Mouse (Mus musculus): ENCODE measurements around the gene Dcst1. TPM values are rescaled to one million over a fixed set of nuclear protein-coding genes. Genes with fewer than 3 reads are reported as not detected.

The Dcst1 gene
- total RNA-seq, 2 experiments from 2014 or later, result 0.22 to 0.48 TPM

DNA sequence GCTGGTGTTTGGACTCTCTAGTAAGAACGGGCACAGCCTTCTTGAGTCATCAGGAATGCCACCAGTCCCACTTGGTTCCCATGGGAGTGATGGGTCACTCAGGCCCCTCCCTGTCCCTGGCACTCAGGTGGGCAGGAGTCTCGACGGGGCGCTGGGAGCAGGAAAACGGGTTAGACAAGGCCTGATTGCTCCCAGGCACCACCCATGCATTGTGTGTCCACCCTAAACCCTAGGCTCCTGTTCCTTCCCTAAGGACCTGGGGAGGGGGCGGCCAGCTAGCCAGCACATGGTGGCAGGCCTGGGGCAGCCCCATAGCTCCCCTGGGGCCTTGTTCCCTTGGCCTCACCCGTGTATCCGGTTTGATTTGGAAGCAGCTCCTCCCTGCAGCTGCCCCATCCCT lies 46.7 kb downstream of the Dcst1 start:
- no peak for DNase-seq
- intact Hi-C loops (cut with DNase I), result loop anchor here (2.0 kb wide), 1 partner anchor 18 kb away; no protein-coding TSS in a partner anchor

DNA sequence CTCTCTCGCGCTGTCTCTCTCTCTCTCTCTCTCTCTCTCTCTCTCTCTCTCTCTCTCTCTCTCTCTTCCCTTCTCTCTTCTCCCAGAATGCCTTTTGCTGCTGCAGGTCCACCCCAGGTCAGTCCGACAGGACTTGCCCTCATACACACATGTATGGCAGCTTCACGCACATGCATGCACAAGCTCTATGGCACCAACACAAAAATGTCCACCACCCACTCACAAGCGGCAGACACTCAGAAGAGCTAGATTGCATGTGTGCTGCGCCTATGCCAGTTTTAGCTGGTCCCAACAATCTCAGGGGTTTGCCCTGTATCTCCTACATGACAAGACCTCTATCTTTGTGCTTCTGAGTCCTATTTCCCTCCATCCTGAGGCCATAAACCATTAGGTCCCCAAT lies 47.8 kb downstream of the Dcst1 start:
- no peak for DNase-seq
- intact Hi-C loops (cut with DNase I), result loop anchor here (2.0 kb wide), 1 partner anchor 38 kb away; no protein-coding TSS in a partner anchor

DNA sequence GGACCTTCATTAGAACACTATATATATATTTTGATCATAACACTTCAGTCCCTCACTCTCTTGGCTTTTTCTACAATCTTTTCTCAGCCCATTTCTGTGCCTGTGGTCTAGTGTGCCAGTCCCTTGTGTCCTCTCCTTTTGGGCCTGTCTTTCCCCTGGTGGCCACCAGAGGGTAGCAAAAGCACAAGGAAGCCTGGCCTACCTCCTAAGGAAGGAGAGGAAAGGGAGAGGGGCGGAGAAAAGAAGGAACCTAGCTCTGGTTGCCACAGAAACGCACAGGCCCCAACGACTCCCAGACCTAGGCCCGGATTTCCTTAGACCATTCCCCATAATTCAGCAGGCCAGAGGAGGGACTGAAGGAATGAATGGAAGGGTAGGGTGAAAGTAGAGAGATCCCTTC lies 48.2 kb downstream of the Dcst1 start:
- peak; percentile 84 to 89 for DNase-seq
- intact Hi-C loops (cut with DNase I), result loop anchor here (2.0 kb wide), 1 partner anchor 38 kb away; no protein-coding TSS in a partner anchor

DNA sequence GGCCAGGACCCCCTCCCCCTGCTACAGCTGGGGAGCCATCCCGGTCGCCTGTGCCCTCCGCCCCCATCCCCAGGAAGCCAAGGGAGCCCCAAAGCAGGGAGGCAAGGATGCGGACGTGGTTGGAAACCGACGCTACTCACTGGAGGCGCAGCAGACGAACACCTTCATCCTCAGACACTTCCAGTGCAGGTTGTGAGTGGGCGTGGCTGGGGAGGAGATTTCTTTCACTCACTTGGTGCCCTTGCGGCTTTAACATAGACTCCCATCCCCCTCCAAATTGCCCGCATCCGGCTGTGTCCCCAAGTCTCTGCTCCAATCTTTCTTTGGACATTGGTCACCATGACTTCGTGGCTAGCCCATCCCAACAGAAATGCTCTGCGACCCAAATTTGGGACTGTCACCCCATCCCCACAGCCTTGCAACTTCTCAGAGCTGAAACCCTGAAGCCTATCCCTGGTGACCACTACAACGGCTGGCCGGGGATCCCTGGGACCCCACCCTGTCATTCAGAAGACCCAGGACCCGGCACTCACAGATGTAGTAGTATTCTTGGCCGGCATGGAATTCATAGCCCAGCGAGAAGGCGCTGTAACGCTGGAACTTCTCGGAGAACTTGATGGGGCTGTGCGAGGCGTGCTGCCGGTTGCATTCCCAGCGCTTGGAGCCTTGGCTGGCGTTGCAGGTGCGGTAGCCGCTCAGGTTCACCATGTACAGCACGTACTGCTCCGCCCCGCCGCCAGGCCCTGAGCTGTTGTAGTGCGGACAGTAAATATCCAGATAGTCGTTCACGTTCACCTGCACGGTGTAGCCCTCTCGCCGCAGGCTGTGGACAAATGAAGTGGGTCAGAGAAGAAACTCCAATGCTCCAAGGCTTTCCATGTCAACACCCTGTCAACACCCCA lies 48.9 kb downstream of the Dcst1 start:
- intact Hi-C loops (cut with DNase I), result loop anchor here (2.0 kb wide), 2 partner anchors 39 to 169 kb away; no protein-coding TSS in a partner anchor
- no peak for DNase-seq

DNA sequence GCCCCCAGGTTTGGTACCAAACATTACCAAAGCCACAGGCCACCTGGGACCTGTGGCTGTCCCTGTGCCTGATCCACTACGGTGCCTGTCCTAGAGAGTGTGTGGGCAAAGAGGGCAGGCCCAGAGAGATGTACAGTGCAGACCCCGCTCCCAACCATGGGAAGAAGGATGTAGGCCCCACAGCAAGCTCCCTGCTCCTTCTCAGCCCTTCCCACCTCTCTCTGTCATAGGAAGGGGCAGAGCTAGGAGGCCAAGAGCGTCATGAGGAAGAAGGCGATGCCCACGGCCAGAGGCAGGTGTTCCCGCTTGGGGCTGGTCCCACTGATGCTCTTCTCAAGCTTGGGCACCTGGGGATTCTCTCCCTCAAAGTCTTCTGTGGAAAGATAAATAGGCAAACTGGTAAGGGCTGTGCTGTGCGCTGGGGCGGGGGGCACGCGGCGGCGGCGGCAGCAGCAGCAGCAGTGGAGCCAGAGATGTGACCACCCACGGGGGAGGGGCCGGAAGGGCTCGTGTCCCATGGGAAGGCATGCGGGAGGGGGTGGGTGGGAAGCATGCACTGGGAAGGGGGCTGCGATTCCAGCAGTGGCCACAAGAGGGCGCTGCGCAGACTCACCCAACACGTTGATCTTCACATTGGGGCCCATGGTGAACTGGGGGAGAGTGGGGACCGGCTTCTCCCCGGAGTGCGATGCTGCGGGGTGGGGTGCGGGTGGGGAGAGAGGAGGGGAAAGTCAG lies 49.7 kb downstream of the Dcst1 start:
- peak; percentile 87 to 90 for DNase-seq
- intact Hi-C loops (cut with DNase I), result loop anchor here (2.0 kb wide), 1 partner anchor 169 kb away; no protein-coding TSS in a partner anchor

DNA sequence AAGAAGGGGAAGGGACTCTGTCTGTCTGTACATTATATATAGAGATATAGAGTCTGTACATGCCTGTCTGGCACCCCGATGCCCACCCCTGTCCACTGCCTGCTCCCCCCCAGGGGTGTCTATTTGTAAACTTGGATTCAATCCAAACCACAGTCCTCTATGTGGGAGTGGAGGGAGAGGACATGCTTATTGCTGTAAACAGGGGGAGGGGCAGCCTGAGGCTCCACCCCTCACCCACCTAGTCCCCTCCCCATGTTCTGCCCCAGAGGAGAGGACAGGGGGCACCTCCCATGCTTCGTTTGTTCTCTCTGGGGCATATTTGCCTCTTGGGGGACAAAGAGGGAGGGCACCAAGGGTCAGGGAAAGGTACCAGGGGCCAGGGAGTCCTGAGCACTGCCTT lies 50.3 kb downstream of the Dcst1 start:
- DNase-seq, result no peak
- intact Hi-C loops (cut with DNase I), result loop anchor here (2.0 kb wide), 1 partner anchor 170 kb away; no protein-coding TSS in a partner anchor

DNA sequence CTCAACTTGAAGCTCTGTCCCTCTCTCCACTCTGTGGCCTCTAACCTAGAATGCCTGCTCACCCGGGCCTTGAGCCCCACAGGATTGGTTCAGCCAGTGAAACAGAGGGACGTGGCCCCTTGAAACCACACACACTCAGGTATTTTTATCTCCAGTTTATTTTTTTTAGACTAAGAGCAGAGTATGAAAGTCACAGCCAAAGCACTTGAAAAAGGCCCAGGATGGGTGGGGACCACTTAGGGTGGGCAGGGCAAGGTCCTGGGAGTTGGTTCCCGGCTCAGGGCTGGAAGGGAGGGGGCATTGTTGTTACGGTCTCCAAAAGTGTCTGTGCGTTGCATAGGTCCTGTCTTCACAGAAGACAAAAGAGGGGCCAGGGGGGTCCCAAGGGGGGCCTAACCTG lies 50.7 kb downstream of the Dcst1 start:
- intact Hi-C loops (cut with DNase I), result loop anchor here (2.0 kb wide), 1 partner anchor 170 kb away; no protein-coding TSS in a partner anchor
- no peak for DNase-seq

DNA sequence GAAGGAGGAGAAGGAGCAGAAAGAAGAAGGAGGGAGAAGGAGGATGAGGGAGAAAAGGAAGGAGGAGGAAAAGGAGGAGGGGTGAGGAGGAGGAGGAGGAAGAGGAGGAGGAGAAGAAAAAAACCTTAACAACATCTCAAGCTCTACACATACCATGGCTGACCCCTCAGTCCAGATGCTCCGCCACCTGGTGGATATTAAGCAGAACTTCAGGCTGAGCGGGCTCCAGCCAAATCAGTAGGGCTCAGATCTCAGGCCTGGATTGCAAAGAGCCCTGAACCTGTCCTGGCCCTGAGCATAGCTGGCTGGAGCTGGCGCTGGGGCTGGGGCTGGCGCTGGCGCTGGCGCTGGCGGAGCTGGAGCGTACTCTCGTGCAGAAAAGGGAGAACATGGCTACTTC lies 57.0 kb downstream of the Dcst1 start:
- peak; percentile 64 to 81 for DNase-seq
- intact Hi-C loops (cut with DNase I), result loop anchor here (1.0 to 2.0 kb wide), 2 partner anchors 23 to 58 kb away; no protein-coding TSS in a partner anchor

DNA sequence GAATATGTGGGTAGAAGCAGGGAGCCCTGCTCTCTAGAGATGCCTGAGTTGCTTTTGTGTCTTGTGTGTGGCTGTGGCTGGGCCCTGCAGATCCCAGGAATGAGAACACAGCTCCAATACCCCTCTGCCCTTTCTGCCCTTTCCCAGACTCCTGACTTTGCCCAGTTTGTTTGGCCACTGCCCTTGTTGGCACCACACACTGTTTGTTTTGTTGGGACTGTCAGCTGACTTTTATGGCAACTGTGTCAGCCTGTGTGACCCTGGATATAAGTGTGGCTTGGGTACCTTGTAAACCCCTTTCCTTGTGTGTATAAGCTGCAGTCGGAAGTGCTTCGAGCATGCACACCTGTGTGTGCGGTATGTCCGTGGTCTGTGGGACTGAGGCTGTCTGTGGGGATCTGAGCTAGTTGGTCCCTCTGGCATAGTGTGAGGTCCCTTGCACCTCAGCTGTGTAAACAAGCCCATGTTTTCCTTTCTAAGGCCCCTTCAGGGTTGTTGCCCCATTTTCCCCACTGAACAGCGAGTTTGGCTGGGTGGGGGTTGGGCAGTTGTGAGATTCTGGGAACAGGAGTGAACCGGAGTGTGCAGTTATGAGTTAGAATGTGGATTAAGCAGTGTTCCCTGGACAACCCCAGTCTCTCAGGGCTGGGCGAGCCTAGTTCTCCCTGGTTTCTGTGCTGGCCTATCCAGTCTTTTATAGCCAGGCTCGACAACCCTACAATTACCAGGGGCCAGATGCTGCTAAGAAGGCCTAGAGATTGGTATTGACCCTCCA lies 59.3 kb downstream of the Dcst1 start:
- intact Hi-C loops (cut with DNase I), result no loop called here

DNA sequence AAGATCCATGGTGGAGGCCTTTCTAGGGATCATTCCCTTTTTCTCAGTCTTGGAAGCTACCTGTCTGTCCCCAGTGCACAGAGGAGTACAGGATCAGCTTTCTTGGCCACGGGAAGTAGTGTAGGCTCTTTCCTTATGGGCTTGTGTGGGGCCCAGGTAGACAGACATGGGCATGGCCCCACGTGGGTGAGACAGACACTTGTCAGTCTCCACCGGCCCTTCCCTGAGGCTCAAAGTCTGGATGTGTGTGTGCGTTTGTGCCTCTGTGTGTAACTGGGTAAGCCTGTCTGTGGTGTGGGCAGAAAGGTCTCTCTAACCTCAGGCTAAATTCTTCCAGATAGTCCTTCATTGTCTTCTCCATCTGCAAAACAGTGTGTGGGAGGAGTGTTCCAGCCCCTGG lies 59.9 kb downstream of the Dcst1 start:
- intact Hi-C loops (cut with DNase I), result no loop called here
- DNase-seq, result no peak

More for the DNA sequence above, 59.3 kb downstream of the Dcst1 start:
- DNase-seq, result no peak

DNA sequence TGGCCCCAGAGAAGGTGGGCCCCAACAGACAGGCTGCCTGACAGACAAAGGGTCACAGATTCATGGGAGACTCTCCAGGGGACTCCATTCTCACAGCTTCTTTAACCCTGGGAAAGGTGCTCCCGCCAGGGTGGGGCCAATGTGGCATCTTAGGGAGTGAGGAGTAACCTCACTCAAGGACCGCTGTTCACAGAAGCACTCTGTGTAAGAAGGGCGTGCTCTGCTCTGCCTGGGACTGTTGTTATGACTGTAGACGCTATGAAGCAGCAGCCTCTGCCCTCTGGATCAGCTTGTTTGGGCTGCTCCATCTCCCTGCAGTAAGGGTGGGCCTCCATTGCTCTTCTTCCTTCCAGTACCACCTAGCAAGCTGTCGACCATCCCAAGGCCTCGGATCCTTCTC lies 60.6 kb downstream of the Dcst1 start:
- intact Hi-C loops (cut with DNase I), result no loop called here

DNA sequence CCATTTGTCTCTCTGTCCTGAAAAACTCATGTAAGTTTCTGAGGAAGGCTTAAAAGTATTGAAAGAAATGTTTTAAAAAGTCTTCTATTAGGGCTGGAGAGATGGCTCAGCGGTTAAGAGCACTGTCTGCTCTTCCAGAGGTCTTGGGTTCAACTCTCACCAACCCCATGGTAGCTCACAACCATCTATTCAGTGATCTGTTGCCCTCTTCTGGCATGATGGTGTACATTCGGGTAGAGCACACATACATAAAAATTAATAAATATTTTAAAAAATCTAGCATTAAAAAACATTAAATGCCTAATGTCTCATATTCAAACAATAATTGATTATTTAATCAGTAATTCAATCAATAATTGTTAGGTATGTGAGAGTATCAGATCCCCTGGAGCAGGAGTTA lies 64.5 kb downstream of the Dcst1 start:
- intact Hi-C loops (cut with DNase I), result no loop called here
- DNase-seq, result no peak

More for the DNA sequence above, 60.6 kb downstream of the Dcst1 start:
- no peak for DNase-seq

Other genes starting within 250 kb of the Dcst1 start
- not detected for gene Pklr, start 229.1 kb downstream of the Dcst1 start, total RNA-seq (2021)
- gene Hcn3, start 205.1 kb downstream of the Dcst1 start, total RNA-seq (2021), result under 1 TPM; 0.49 to 0.60 TPM
- gene Clk2, start 200.5 kb downstream of the Dcst1 start, total RNA-seq (2021), result 10 to 100 TPM; 23.3 to 23.6 TPM
- gene Scamp3, start 187.8 kb downstream of the Dcst1 start, total RNA-seq (2021), result 10 to 100 TPM; 47.2 to 48.7 TPM
- gene Fam189b, start 182.1 kb downstream of the Dcst1 start, total RNA-seq (2021), result 1 to 10 TPM; 7.1 to 7.6 TPM
- gene Gba, start 162.3 kb downstream of the Dcst1 start, total RNA-seq (2021), result 10 to 100 TPM; 22.1 to 23.9 TPM
- 10 to 100 TPM; 12.7 to 17.1 TPM for gene Thbs3, start 150.1 kb downstream of the Dcst1 start, total RNA-seq (2021)
- 10 to 100 TPM; 64.8 to 69.8 TPM for gene Mtx1, start 138.2 kb downstream of the Dcst1 start, total RNA-seq (2021)
- gene Muc1, start 136.2 kb downstream of the Dcst1 start, total RNA-seq (2021), result under 1 TPM; 0.22 to 0.98 TPM
- 10 to 100 TPM; 71.9 to 72.8 TPM for gene Krtcap2, start 119.3 kb downstream of the Dcst1 start, total RNA-seq (2021)
- under 1 TPM; 0.68 to 0.76 TPM for gene Trim46, start 118.9 kb downstream of the Dcst1 start, total RNA-seq (2021)
- gene Dpm3, start 105.9 kb downstream of the Dcst1 start, total RNA-seq (2021), result 10 to 100 TPM; 47.6 to 58.7 TPM
- gene Slc50a1, start 94.7 kb downstream of the Dcst1 start, total RNA-seq (2021), result 10 to 100 TPM; 20.6 to 22.7 TPM
- 10 to 100 TPM; 32.4 to 34.0 TPM for gene Efna1, start 84.1 kb downstream of the Dcst1 start, total RNA-seq (2021)
- gene Efna3, start 42.3 kb downstream of the Dcst1 start, total RNA-seq (2021), result not detected
- under 1 TPM; 0.49 to 0.74 TPM for gene Efna4, start 27.2 kb downstream of the Dcst1 start, total RNA-seq (2021)
- gene Adam15, start 15.3 kb downstream of the Dcst1 start, total RNA-seq (2021), result 10 to 100 TPM; 80.4 to 100.0 TPM
- not detected for gene Dcst2, start 3.3 kb downstream of the Dcst1 start, total RNA-seq (2021)
- gene Zbtb7b, start 29.5 kb upstream of the Dcst1 start, total RNA-seq (2021), result 10 to 100 TPM; 18.4 to 27.3 TPM
- gene Lenep, start 37.5 kb upstream of the Dcst1 start, total RNA-seq (2021), result under 1 TPM in 1 of 2 experiments, not detected in 1; 0.98 TPM
- 10 to 100 TPM; 44.7 to 46.1 TPM for gene Flad1, start 46.6 kb upstream of the Dcst1 start, total RNA-seq (2021)
- 10 to 100 TPM in 1 of 2 experiments, 1 to 10 TPM in 1; 7.9 to 14.4 TPM for gene Cks1b, start 53.1 kb upstream of the Dcst1 start, total RNA-seq (2021)
- gene Shc1, start 53.2 kb upstream of the Dcst1 start, total RNA-seq (2021), result 10 to 100 TPM; 45.0 to 47.5 TPM
- gene Pygo2, start 65.0 kb upstream of the Dcst1 start, total RNA-seq (2021), result 10 to 100 TPM; 16.5 to 19.9 TPM
- 10 to 100 TPM; 51.9 to 53.1 TPM for gene Pbxip1, start 71.5 kb upstream of the Dcst1 start, total RNA-seq (2021)
- 1 to 10 TPM; 8.8 to 9.2 TPM for gene Pmvk, start 89.3 kb upstream of the Dcst1 start, total RNA-seq (2021)
- 1 to 10 TPM; 4.0 to 6.5 TPM for gene Kcnn3, start 154.9 kb upstream of the Dcst1 start, total RNA-seq (2021)

All from heart, postnatal 14 days (tissue).